Mouse (Mus musculus) hindbrain, embryonic 12.5 days (tissue): Measurements from ENCODE around the gene Anln. TPM values are rescaled to one million over a fixed set of nuclear protein-coding genes. Genes with fewer than 3 reads are reported as not detected.
A peak's percentile ranks its signal among the peaks of the same experiment; 100 is the strongest.
"Not testable (repeated sequence)": the region's sequence is repeated elsewhere in the genome, so short reads cannot be mapped to it uniquely, and the experiment has no call there.

Experiments
- ATAC-seq: fragments of 200-750 bp; cut with Nextera tagmentation; 2 replicates; pipeline ENCODE4 v1.8.0; 2017; ENCODE audit warnings: moderate TSS enrichment; ENCODE audit not compliant: low FRiP score
- H3K27ac ChIP-seq: fragments of 300-500 bp; sonication (generic); 2 replicates; pipeline ENCODE4 v1.5.1; 2016; ENCODE audit warnings: mild to moderate bottlenecking
- H3K27me3 ChIP-seq: fragments of 300-500 bp; sonication (generic); 2 replicates; pipeline ENCODE4 v1.6.1; 2016; ENCODE audit warnings: mild to moderate bottlenecking
- H3K36me3 ChIP-seq: fragments of 300-500 bp; sonication (generic); 2 replicates; pipeline ENCODE4 v1.6.1; 2016; ENCODE audit warnings: mild to moderate bottlenecking
- H3K4me1 ChIP-seq: fragments of 300-500 bp; sonication (generic); 2 replicates; pipeline ENCODE4 v1.6.1; 2016
- H3K4me2 ChIP-seq: fragments of 300-500 bp; sonication (generic); replicated peaks from 2 replicates; pipeline ENCODE4 v1.6.1; 2016; ENCODE audit warnings: mild to moderate bottlenecking
- H3K4me3 ChIP-seq: fragments of 300-500 bp; sonication (generic); 2 replicates; pipeline ENCODE4 v1.5.1; 2016; ENCODE audit warnings: mild to moderate bottlenecking
- H3K9ac ChIP-seq: fragments of 300-500 bp; sonication (generic); 2 replicates; pipeline ENCODE4 v1.6.1; 2016; ENCODE audit warnings: mild to moderate bottlenecking, moderate library complexity
- H3K9me3 ChIP-seq: fragments of 300-500 bp; sonication (generic); replicated peaks from 2 replicates; pipeline ENCODE4 v1.6.1; 2016; ENCODE audit warnings: mild to moderate bottlenecking
- WGBS: fragments of 180-500 bp; shearing (Covaris S2); methylation state at CpG from one replicate; pipeline ENCODE4 v1.1.7; 2016; 5-methylcytosine and 5-hydroxymethylcytosine counted together
- polyA plus RNA-seq: library from polyadenylated mRNA; unstranded; fragments of >200 nt; fragmentation: Nextera tagmentation; extraction: Ambion mirVana; gene quantifications from 2 replicates; pipeline ENCODE4 v1.2.1, GENCODE M21; 2016

Gene Anln
- polyA plus RNA-seq, 1 experiment from 2014 or later: 28.6 TPM

- H3K27ac ChIP-seq: no peak overlapping the region
- no peaks in the 10 kb centered on the region for H3K36me3 ChIP-seq
- no peaks in the 10 kb centered on the region for H3K4me1 ChIP-seq
- no peaks in the 10 kb centered on the region for H3K9me3 ChIP-seq
- 76% methylated on average over 3 of the region's 3 CpGs for WGBS
- no peak for ATAC-seq
- no peak overlapping the region for H3K9ac ChIP-seq
- H3K4me2 ChIP-seq: no peak overlapping the region
- no peaks in the 10 kb centered on the region for H3K27me3 ChIP-seq
- H3K4me3 ChIP-seq: no peak overlapping the region
Observed at GRCm38 (mm10) chr9:22419877-22420276, 30.9 kb upstream of the Anln start.

GRCm38 (mm10) chr9:22417547-22417946 is 28.6 kb upstream of the Anln start:
- H3K4me3 ChIP-seq: no peak overlapping the region
- H3K9ac ChIP-seq: no peak overlapping the region
- H3K27ac ChIP-seq: no peak overlapping the region
- H3K4me1 ChIP-seq: no peaks in the 10 kb centered on the region
- 52% methylated on average over 6 of the region's 6 CpGs for WGBS
- no peaks in the 10 kb centered on the region for H3K9me3 ChIP-seq
- H3K4me2 ChIP-seq: no peak overlapping the region
- H3K27me3 ChIP-seq: no peaks in the 10 kb centered on the region
- no peaks in the 10 kb centered on the region for H3K36me3 ChIP-seq
- no peak for ATAC-seq

- Histone ChIP-seq H3K4me3 (no peak overlapping the region), H3K9me3 (no peaks in the 10 kb centered on the region), H3K36me3 (no peaks in the 10 kb centered on the region), H3K9ac (no peak overlapping the region), H3K4me1 (no peaks in the 10 kb centered on the region), H3K27ac (no peak overlapping the region), H3K27me3 (no peaks in the 10 kb centered on the region), H3K4me2 (no peak overlapping the region)
- WGBS: 81% methylated on average over 3 of the region's 3 CpGs
- no peak for ATAC-seq
Observed at GRCm38 (mm10) chr9:22416187-22416586, 27.2 kb upstream of the Anln start.

- H3K27ac ChIP-seq: peak within 1 kb of the TSS; percentile 68; the same call in 1 of the 2 replicates
- peak; percentile 99 for ATAC-seq
- H3K36me3 ChIP-seq: no peaks in the 10 kb centered on the region
- no peaks in the 10 kb centered on the region for H3K4me1 ChIP-seq
- no peaks in the 10 kb centered on the region for H3K9me3 ChIP-seq
- peak within 1 kb of the TSS; percentile 72 for H3K9ac ChIP-seq
- peak within 1 kb of the TSS; percentile 59 for H3K4me3 ChIP-seq
- peak within 1 kb of the TSS; percentile 65 for H3K4me2 ChIP-seq
- H3K27me3 ChIP-seq: no peaks in the 10 kb centered on the region
- WGBS: 1% methylated on average over 43 of the region's 43 CpGs
Observed at GRCm38 (mm10) chr9:22411002-22411857, 22.2 kb upstream of the Anln start, which contains the start of gene 9530077C05Rik. Gene 9530077C05Rik, plus strand, starts transcription at chr9:22411513.

GRCm38 (mm10) chr9:22409501-22409900 is 20.5 kb upstream of the Anln start:
- Histone ChIP-seq H3K36me3 (no peaks in the 10 kb centered on the region), H3K4me1 (no peaks in the 10 kb centered on the region), H3K27ac (no peak overlapping the region), H3K4me3 (no peak overlapping the region), H3K9ac (no peak overlapping the region), H3K27me3 (no peaks in the 10 kb centered on the region), H3K4me2 (no peak overlapping the region), H3K9me3 (no peaks in the 10 kb centered on the region)
- ATAC-seq: no peak
- WGBS: 81% methylated on average over 7 of the region's 7 CpGs

GRCm38 (mm10) chr9:22408344-22408743 is 19.4 kb upstream of the Anln start:
- H3K4me1 ChIP-seq, H3K36me3 ChIP-seq, H3K9me3 ChIP-seq, ATAC-seq, H3K27me3 ChIP-seq, H3K27ac ChIP-seq, H3K9ac ChIP-seq, H3K4me2 ChIP-seq, H3K4me3 ChIP-seq: not testable (repeated sequence)
- WGBS: 34% methylated on average over 4 of the region's 4 CpGs

- not testable (repeated sequence) for H3K4me3 ChIP-seq, H3K9me3 ChIP-seq, H3K4me2 ChIP-seq, H3K27me3 ChIP-seq, H3K9ac ChIP-seq, ATAC-seq, H3K36me3 ChIP-seq, H3K4me1 ChIP-seq, H3K27ac ChIP-seq
- WGBS: 84% methylated on average over 4 of the region's 4 CpGs
Observed at GRCm38 (mm10) chr9:22407633-22408032, 18.6 kb upstream of the Anln start.

- WGBS: 89% methylated on average over 3 of the region's 3 CpGs
Observed at GRCm38 (mm10) chr9:22405414-22405813, 16.4 kb upstream of the Anln start.

GRCm38 (mm10) chr9:22403501-22403900 is 14.5 kb upstream of the Anln start:
- H3K4me3 ChIP-seq, H3K27ac ChIP-seq, H3K9me3 ChIP-seq, H3K4me1 ChIP-seq, ATAC-seq, H3K9ac ChIP-seq, H3K36me3 ChIP-seq, H3K27me3 ChIP-seq, H3K4me2 ChIP-seq: not testable (repeated sequence)
- WGBS: 74% methylated on average over 2 of the region's 2 CpGs

More at GRCm38 (mm10) chr9:22405414-22405813, 16.4 kb upstream of the Anln start:
- Histone ChIP-seq H3K9ac (no peak overlapping the region), H3K27me3 (no peaks in the 10 kb centered on the region), H3K4me2 (no peak overlapping the region), H3K36me3 (no peaks in the 10 kb centered on the region), H3K27ac (no peak overlapping the region), H3K4me1 (no peaks in the 10 kb centered on the region), H3K9me3 (no peaks in the 10 kb centered on the region), H3K4me3 (no peak overlapping the region)
- ATAC-seq: no peak

- 81% methylated on average over 3 of the region's 3 CpGs for WGBS
- Histone ChIP-seq H3K9me3 (no peaks in the 10 kb centered on the region), H3K4me1 (no peaks in the 10 kb centered on the region), H3K27ac (no peak overlapping the region), H3K4me2 (no peak overlapping the region), H3K4me3 (no peak overlapping the region), H3K27me3 (no peaks in the 10 kb centered on the region), H3K36me3 (no peaks in the 10 kb centered on the region), H3K9ac (no peak overlapping the region)
- ATAC-seq: no peak
Observed at GRCm38 (mm10) chr9:22402976-22403375, 14.0 kb upstream of the Anln start.

GRCm38 (mm10) chr9:22402001-22402400 is 13.0 kb upstream of the Anln start:
- no peaks in the 10 kb centered on the region for H3K36me3 ChIP-seq
- H3K27ac ChIP-seq: no peak overlapping the region
- H3K4me1 ChIP-seq: no peaks in the 10 kb centered on the region
- H3K27me3 ChIP-seq: no peaks in the 10 kb centered on the region
- no peak for ATAC-seq
- WGBS: 88% methylated on average over 6 of the region's 6 CpGs
- no peak overlapping the region for H3K4me2 ChIP-seq
- no peak overlapping the region for H3K4me3 ChIP-seq
- no peak overlapping the region for H3K9ac ChIP-seq
- no peaks in the 10 kb centered on the region for H3K9me3 ChIP-seq

- Histone ChIP-seq H3K4me3 (no peak overlapping the region), H3K4me2 (no peak overlapping the region), H3K4me1 (no peaks in the 10 kb centered on the region), H3K27ac (no peak overlapping the region), H3K9ac (no peak overlapping the region), H3K9me3 (no peaks in the 10 kb centered on the region), H3K36me3 (no peaks in the 10 kb centered on the region), H3K27me3 (no peaks in the 10 kb centered on the region)
- 86% methylated on average over 4 of the region's 4 CpGs for WGBS
- no peak for ATAC-seq
Observed at GRCm38 (mm10) chr9:22399021-22399420, 10.0 kb upstream of the Anln start.

- Histone ChIP-seq H3K9me3 (no peaks in the 10 kb centered on the region), H3K27ac (no peak overlapping the region), H3K9ac (no peak overlapping the region), H3K4me1 (no peaks in the 10 kb centered on the region), H3K36me3 (no peaks in the 10 kb centered on the region), H3K27me3 (no peaks in the 10 kb centered on the region), H3K4me2 (no peak overlapping the region), H3K4me3 (no peak overlapping the region)
- ATAC-seq: no peak
- WGBS: 92% methylated on average over 2 of the region's 2 CpGs
Observed at GRCm38 (mm10) chr9:22394725-22395124, 5.7 kb upstream of the Anln start.
